Mouse (Mus musculus) ES-Bruce4 (cell line): ENCODE data around the gene Arid1b.

ENCODE experiments used
- CTCF ChIP-seq: IDR thresholded peaks from one replicate; pipeline ENCODE4 v1.8.1; 2011; ENCODE audit warnings: low read depth, low read length
- EP300 ChIP-seq: IDR thresholded peaks from 2 replicates; pipeline ENCODE4 v1.6.1; 2011; ENCODE audit warnings: low read depth, low read length; ENCODE audit not compliant: insufficient read depth
- POLR2A ChIP-seq: IDR thresholded peaks from one replicate; pipeline ENCODE4 v1.8.1; 2011; ENCODE audit warnings: low read length; ENCODE audit not compliant: insufficient read depth

DNA sequence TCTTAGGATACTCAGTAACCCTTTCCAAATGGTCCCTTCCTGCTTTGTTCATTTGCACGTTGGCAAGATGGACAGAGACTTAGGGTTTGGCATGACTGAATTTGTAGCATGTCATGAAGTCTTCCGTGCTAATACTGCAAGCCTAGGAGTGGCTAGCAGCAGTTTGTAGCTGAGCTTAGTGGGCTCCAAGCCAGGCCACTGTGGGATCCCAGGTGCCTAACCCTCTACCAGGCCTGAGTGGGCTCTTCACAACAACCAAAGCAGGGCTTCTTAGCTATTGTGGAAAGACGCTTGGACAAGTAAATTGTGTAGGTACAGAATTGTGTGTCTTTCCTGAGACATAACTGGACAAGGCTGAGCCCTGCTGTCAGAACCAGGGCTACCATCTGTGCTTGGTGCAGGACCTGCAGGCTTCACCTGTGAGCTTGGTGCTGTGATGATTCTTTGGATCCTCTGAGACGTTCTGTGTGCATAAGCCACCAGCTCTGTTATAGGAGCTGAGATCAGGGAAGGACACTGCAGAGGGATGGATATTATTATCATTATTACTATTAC lies 286.4 kb downstream of the Arid1b start:
- TF ChIP-seq CTCF (no peak), POLR2A (no peak), EP300 (no peak)
